Mouse (Mus musculus) gastrocnemius, adult 2 months (tissue): ENCODE results near the gene Gtf3c1. TPM values are rescaled to one million over a fixed set of nuclear protein-coding genes. Genes with fewer than 3 reads are reported as not detected.
A peak's percentile ranks its signal among the peaks of the same experiment; 100 is the strongest.

Experiments used
- DNase-seq: peaks from one replicate; pipeline ENCODE4 v3.0.0; 2022
- H3K27ac ChIP-seq: fragments of 200-600 bp; 2 replicates; pipeline ENCODE4 v1.8.1; 2022; ENCODE audit warnings: mild to moderate bottlenecking
- H3K4me3 ChIP-seq: fragments of 200-600 bp; 2 replicates; pipeline ENCODE4 v1.8.1; 2022; ENCODE audit warnings: mild to moderate bottlenecking, moderate library complexity
- CTCF ChIP-seq: fragments of 200-600 bp; IDR thresholded peaks from 2 replicates; pipeline ENCODE4 v1.8.1; 2022; ENCODE audit warnings: antibody characterized with exemption, mild to moderate bottlenecking, moderate library complexity
- intact Hi-C: fragments of 180-260 bp; cut with DNase I; formaldehyde crosslinking; loops from one replicate; pipeline ENCODE4 v1.15.1; 2025
- total RNA-seq, 2 experiments: library from RNA; stranded (reverse); gene quantifications; 2 replicates each; pipeline ENCODE4 v1.2.3; 2021

Gtf3c1 gene
- total RNA-seq, 2 experiments from 2014 or later: 34.1 TPM

DNA sequence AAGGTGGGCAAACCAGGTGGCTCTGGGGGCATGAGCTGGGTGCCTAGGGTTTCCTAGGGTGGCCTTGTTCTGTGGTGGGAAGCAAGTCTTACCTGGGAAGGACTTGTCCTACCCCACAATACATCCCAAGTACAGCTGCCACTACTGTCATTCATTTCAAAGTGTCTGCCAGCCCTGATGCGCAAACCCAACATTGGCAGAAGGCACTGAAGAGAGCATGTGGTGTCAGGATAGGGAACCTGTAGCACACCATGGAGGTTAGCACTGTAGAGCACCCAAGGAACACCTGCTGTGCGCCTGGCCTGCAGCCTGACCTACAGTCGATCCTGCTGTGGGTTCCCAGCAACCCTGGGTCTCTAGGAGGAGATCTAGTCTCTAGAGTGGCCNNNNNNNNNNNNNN lies 76.6 kb downstream of the Gtf3c1 start:
- H3K27ac ChIP-seq: no peak overlapping the region
- DNase-seq: no peak
- no peak overlapping the region for H3K4me3 ChIP-seq
- TF ChIP-seq CTCF: no peak
- intact Hi-C loops: no loop called here

DNA sequence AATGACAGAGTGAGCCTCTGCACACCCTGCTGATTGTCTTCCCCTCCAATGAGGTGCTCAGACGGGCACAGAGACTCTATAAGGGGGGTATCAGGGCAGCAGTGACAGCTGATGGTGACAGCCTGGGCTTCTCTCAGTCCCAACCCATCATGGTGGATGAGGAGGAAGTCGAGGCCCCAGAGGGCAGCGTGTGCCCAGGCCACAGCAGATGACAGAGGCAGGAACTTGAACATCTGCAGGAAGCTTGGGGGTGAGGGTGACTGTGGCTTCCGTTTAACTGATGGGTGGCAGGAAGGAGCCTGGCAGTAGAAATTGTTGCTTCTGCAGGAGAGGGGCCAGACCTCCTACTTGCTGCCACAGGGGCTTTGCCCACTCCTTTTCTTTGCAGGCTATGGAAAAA lies 77.3 kb downstream of the Gtf3c1 start:
- Histone ChIP-seq H3K4me3 (no peak overlapping the region), H3K27ac (0 out of 2 replicates have a peak overlapping the region, but pooled peaks have one; percentile 31)
- no peak for DNase-seq
- intact Hi-C loops: no loop called here
- no peak for TF ChIP-seq CTCF

DNA sequence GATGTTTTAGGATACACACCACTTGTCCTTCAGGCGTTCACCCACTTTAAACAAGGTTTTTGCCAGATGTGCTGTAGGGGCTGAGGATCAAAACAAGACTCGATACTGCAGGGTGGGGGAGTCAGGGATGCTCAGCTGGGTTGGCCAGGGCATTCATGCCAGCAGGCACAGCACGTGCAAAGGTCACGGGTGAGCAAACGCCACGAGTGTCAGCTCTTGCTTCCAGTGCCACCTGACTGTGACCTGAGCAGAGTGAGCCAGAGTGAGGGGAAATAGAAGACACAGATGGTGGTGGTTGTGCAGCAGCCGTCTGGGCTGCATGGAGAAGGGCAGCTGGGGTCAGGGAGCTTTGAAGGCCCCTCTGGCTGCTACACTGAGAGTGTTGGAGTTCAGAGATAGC lies 81.8 kb downstream of the Gtf3c1 start:
- H3K27ac ChIP-seq: no peak overlapping the region
- no peak for TF ChIP-seq CTCF
- no peak for DNase-seq
- H3K4me3 ChIP-seq: no peak overlapping the region
- intact Hi-C loops: no loop called here

DNA sequence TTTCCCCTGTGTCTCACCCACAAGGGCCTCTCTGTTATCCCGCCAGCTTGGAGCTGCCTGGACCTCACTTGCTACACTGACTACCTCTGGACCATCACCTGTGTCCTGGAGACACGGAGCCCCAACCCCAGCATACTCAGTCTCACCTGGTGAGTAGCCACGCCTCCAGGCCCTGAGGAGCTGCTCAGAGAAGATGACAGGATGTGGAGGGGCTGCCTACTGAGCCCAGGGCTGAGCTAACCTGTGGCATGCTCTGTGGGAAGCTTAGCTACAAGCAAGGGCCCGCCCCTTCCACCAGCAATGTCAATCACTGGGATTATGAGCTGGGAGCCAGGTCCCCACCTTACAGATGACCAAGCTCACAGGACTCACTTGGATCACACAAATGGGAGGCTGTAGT lies 82.4 kb downstream of the Gtf3c1 start:
- DNase-seq: no peak
- TF ChIP-seq CTCF: no peak
- intact Hi-C loops: no loop called here
- Histone ChIP-seq H3K4me3 (no peak overlapping the region), H3K27ac (no peak overlapping the region)

DNA sequence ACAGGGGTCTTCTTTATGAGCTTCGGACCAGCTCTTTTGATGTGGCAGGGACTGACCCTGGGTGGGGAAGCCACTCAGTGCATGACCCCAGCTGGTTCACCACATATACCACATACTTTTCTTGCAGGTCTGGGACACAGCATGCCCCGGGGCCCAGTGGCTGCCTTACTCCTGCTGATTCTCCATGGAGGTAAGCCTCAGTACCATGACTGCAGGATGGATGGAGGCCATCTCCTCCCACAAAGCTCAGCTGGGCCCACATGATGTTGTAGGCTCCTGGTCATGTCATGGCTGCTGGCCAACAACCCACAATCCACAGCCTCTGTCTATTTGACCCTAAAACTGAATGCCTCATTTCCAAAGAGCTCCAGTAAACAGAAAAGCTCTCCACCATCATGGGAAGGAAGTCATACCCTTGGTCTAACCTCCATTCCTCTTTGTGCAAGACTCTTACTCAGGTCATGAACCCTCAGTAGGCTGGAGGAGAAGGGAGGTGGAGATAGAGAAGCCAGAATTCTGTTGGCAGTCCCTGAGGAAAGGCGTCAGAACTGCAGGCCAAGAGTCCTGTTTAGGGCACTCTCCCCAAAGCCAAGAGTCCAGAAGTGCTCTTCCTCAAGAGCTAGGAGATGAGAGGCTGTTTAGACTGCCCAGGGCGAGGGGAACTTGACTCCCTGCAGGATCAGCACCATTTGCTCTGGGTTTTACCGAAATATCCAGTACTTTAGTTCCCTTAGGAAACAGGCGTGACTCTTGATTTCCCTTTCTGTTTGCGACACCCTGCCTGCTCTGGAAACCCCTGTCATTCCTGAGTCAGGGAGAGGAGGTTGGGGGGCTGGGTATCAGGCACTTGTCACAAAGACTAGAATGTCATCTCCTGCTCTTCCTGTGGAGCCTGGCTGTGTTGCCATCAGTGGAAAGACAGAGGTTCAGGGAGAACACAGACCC lies 84.6 kb downstream of the Gtf3c1 start:
- intact Hi-C loops: no loop called here
- TF ChIP-seq CTCF: no peak
- Histone ChIP-seq H3K4me3 (no peak overlapping the region), H3K27ac (no peak overlapping the region)
- DNase-seq: no peak

DNA sequence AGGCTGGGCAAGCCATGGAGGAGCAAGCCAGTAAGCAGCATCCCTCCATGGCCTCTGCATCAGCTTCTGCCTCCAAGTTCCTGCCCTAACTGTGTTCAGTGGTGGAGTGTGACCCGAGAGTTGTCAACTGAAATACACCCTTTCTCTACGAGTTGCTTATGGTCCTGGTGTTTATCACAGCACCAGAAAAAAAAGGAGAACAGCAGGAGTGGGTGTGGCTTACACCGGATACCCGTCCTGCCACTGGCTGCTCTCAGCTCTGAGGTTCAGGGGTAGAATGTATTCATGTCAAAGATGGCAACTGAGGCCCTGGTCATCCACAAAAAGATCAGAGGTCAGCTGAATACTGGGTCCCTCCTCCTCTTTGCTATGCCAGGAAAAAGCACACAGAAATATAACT lies 87.5 kb downstream of the Gtf3c1 start:
- no peak for TF ChIP-seq CTCF
- no peak for DNase-seq
- intact Hi-C loops: no loop called here
- Histone ChIP-seq H3K27ac (no peak overlapping the region), H3K4me3 (no peak overlapping the region)

DNA sequence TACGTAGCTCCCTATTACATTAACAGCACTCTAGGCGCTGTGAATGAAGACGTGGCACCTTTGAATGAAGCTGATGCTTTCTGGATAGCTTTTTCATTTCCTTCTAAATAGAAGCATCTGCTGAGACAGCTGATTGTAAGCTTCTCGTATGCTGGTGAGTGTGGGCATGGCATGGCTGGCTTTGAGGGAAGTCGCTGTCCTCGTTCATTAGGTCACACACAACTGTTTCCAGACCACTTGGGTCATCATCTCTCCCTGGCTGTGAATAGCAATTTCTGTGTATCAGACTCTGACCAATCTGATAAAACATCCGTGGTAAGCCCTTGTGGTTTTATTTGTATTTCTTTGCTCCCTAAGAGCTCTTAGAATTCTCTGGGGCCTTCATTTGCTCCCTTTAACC lies 89.6 kb downstream of the Gtf3c1 start:
- H3K27ac ChIP-seq: no peak overlapping the region
- intact Hi-C loops: no loop called here
- DNase-seq: no peak
- no peak for TF ChIP-seq CTCF
- no peak overlapping the region for H3K4me3 ChIP-seq

DNA sequence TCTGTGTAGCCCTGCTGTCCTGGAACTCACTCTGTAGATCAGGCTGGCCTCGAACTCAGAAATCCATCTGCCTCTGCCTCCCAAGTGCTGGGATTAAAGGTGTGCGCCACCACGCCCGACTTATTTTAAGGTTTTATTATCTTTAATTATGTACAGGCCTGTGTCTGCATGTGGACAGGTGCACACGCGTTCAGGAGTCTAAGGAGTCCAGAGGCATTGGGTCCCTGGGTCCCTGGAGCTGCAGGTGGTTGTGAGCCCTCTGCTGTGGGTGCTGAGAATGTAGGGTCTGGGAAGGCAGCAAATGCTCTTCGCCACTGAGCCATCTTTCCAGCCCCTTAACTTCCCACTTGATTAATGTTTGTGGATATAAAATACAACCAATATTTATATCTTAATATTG lies 92.1 kb downstream of the Gtf3c1 start:
- TF ChIP-seq CTCF: no peak
- intact Hi-C loops: no loop called here
- DNase-seq: no peak
- H3K4me3 ChIP-seq: no peak overlapping the region
- no peak overlapping the region for H3K27ac ChIP-seq

DNA sequence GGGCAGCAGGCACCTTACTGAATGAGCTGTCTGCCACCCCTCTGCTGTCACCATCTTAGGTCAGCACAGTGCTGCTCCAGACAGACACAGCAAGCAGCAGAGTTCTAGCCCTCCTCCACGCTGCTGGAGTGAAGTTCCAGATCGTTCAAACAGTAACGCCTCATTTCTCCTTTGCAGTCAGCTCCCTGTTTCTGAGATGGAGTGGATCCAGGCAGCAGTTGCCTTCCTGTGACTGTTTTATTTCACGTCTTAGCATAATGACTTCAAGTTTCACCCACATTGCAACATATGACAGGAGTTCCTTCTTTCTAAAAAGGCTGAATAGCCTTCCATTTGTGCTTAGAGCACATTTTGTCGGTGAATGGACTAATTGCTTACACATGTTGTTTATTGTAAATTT lies 94.0 kb downstream of the Gtf3c1 start:
- TF ChIP-seq CTCF: no peak
- intact Hi-C loops: no loop called here
- H3K27ac ChIP-seq: no peak overlapping the region
- DNase-seq: no peak
- no peak overlapping the region for H3K4me3 ChIP-seq

DNA sequence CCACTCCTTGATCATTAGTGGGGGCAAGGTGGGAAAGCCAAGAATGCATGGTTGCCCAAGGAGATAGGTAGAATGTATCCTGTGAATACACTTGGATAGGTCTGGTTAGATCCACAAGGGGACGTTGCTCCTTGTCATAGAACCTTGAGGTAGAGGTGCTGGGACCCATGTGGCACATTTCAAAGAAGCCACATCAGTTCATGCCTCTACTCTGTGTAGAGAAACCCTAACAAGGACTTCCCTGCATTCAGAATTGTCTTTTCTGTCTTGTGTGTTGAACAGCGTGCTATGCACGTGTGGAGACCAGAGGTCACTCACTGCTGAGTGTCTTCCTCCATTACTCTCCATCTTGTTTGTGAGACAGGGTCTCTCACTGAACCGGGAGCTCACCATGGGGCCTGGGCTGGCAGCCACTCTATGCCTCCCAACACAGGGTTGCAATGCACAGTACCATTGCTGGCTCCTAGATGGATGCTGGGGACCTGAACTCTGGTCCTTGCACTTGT lies 99.3 kb downstream of the Gtf3c1 start:
- no peak for DNase-seq
- TF ChIP-seq CTCF: no peak
- intact Hi-C loops: no loop called here
- no peak overlapping the region for H3K27ac ChIP-seq
- no peak overlapping the region for H3K4me3 ChIP-seq

DNA sequence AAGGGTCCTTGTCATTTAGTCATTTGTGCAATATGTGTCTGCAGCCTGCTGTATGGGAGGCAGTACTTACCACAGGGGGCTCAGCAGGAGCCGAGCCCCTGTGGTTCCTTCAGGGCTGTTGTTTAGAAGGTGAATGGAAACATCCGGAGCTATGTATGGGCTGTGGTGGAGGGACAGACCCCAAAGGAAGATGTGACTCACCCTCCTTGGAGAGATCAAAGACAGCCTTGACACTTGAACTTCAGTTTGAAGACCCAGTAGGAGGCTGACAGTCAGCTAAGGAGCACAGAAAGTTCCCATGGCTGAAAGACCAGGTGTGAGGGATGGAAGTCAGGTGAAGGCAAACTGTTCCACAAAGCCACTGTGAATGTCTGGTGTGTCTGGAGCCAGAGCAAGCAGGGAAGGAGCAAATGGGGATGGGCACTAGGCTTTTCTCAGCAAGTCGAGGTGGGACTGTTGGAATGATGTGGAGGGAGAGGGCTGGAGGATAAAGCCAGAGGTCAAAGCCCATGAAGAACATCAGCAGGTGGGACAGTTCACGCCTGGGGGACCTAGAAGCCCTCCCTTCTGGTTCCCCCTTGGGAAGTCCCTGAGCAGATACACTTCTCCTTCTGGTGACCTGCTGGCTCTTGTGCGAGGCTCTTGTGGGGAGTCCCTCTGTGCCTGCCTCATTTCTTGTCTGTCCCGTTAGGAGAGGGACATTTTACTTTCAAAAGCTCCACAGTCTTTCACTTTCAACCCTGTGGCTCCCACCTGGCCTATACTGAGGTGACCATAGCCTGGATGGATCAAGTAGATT lies 100.0 kb downstream of the Gtf3c1 start:
- intact Hi-C loops: no loop called here
- no peak for DNase-seq
- H3K4me3 ChIP-seq: no peak overlapping the region
- no peak overlapping the region for H3K27ac ChIP-seq
- no peak for TF ChIP-seq CTCF

DNA sequence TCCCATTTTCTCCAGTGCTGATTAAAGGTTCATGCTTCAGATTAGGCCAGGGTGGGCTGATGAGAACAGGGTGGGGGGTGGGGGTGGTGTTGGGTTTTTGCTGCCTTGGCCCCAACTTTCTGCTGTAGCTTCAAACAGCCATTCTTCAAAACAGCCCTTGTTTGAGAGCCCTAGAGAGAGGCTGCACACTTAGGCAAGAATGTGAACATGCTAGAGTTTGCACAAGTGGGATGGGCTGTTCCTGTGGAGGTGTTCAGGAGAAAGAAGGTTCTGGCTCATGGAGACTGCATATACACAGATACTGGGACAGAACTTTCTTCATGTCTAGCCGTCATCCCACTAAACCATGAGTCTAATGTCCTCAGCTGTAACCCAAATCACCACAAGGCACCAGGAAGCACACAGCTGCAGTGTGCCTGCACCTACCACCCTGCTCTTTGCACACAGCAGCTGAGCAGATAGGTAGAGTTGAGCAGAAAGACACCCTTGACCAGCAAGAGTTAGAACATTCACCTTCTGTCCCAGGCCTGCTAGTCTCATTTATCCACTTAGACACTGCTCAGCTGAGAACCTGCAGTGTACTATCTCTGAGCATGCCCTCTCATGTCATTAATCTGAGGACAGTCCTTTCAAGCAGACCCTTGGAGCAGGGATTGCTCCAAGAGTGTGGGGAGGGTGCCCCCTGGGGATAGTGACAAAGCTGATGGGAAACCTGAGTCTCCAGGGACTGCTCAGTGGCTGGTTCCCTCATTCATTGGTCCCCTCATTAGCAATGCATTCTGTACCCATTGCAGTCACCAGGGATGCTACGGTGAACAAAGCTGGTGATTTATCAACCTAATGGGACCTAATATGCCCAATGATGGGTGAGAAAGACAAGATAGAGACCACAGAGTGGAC lies 101.1 kb downstream of the Gtf3c1 start:
- Histone ChIP-seq H3K4me3 (no peak overlapping the region), H3K27ac (no peak overlapping the region)
- no peak for DNase-seq
- no peak for TF ChIP-seq CTCF
- intact Hi-C loops: no loop called here
